Mouse (Mus musculus) thymus, adult 2 months (tissue): ENCODE data around the gene Stard3nl.

Source experiments
- CTCF ChIP-seq: fragments of 200-500 bp; IDR thresholded peaks from 2 replicates; pipeline ENCODE4 v1.5.1; 2012; ENCODE audit warnings: mild to moderate bottlenecking, control low read depth, low read length, moderate library complexity, borderline replicate concordance; ENCODE audit not compliant: control insufficient read depth, poor library complexity, insufficient read depth; ENCODE audit errors: extremely low read depth
- POLR2A ChIP-seq: fragments of 200-500 bp; IDR thresholded peaks from 2 replicates; pipeline ENCODE4 v1.6.1; 2012; ENCODE audit warnings: mild to moderate bottlenecking, low read length, control low read depth, moderate library complexity; ENCODE audit not compliant: control insufficient read depth, poor library complexity, insufficient read depth; ENCODE audit errors: extremely low read depth

GRCm38 (mm10) chr13:19395688-19396354 lies at the start of gene Stard3nl:
- TF ChIP-seq CTCF (peak; percentile 45; the same call in 1 of the 2 replicates), POLR2A (peak; percentile 95)
